Mouse (Mus musculus) CH12.LX (cell line): ENCODE results near the gene 1110032A03Rik. TPM values are rescaled to one million over a fixed set of nuclear protein-coding genes. Genes with fewer than 3 reads are reported as not detected.

Experiments used
- DNase-seq: peaks from one replicate; pipeline ENCODE4 v3.0.0-alpha.2; 2013; ENCODE audit errors: extremely low read depth
- H3K27ac ChIP-seq: 2 replicates; pipeline ENCODE4 v1.5.1; 2012; ENCODE audit warnings: low read depth, mild to moderate bottlenecking, control low read depth, moderate library complexity; ENCODE audit not compliant: insufficient read depth
- H3K27me3 ChIP-seq: replicated peaks from 2 replicates; pipeline ENCODE3; 2012; ENCODE audit warnings: inconsistent platforms
- H3K36me3 ChIP-seq, 2 experiments: replicated peaks in 1 of 2; 2 replicates each; pipeline versions ENCODE3 to v1.6.1; 2012; ENCODE audit warnings: inconsistent platforms in 1 of 2, low read length in 1 of 2, mild to moderate bottlenecking in 1 of 2, mixed read lengths in 1 of 2, moderate library complexity in 1 of 2; ENCODE audit not compliant: control insufficient read depth in 1 of 2, insufficient read depth in 1 of 2
- H3K4me1 ChIP-seq, 2 experiments: 2 replicates each; pipeline ENCODE4 v1.6.1; 2012; ENCODE audit warnings: inconsistent platforms in 1 of 2, moderate library complexity in 1 of 2; ENCODE audit not compliant: insufficient read depth in 2 of 2, control insufficient read depth in 1 of 2
- H3K4me2 ChIP-seq: 2 replicates; pipeline ENCODE4 v1.6.1; 2012; ENCODE audit warnings: low read depth, mild to moderate bottlenecking, control low read depth; ENCODE audit not compliant: poor library complexity, insufficient read depth, severe bottlenecking
- H3K4me3 ChIP-seq, 3 experiments: fragments of 150-350 bp in 1 of 3; sonication (generic) in 1 of 3; replicated peaks in 1 of 3; 2 replicates each; pipeline versions ENCODE3 to v1.5.1; 2011 to 2012; ENCODE audit warnings: low read depth in 2 of 3, low read length in 2 of 3, mild to moderate bottlenecking in 2 of 3, moderate library complexity in 2 of 3, control low read depth in 1 of 3, improper control_type of control experiment in 1 of 3, inconsistent platforms in 1 of 3, mixed read lengths in 1 of 3; ENCODE audit not compliant: poor library complexity in 1 of 3
- H3K79me2 ChIP-seq: replicated peaks from 2 replicates; pipeline ENCODE4 v1.6.1; 2012; ENCODE audit warnings: mild to moderate bottlenecking, moderate library complexity; ENCODE audit not compliant: control insufficient read depth, poor library complexity, insufficient read depth, severe bottlenecking; ENCODE audit errors: extremely low read depth
- H3K9ac ChIP-seq: 2 replicates; pipeline ENCODE4 v1.6.1; 2012; ENCODE audit warnings: low read depth, mild to moderate bottlenecking, control low read depth, moderate library complexity; ENCODE audit not compliant: insufficient read depth
- H3K9me3 ChIP-seq: replicated peaks from 2 replicates; pipeline ENCODE3; 2012; ENCODE audit warnings: low read length, inconsistent platforms, mixed read lengths
- CHD1 ChIP-seq: IDR thresholded peaks from 2 replicates; pipeline ENCODE4 v1.6.1; 2012; ENCODE audit warnings: low read depth, low read length, improper control_type of control experiment, inconsistent platforms
- CHD2 ChIP-seq: IDR thresholded peaks from 2 replicates; pipeline ENCODE4 v1.6.1; 2011; ENCODE audit warnings: low read length, improper control_type of control experiment
- ELF1 ChIP-seq: IDR thresholded peaks from 2 replicates; pipeline ENCODE4 v1.6.1; 2014; ENCODE audit warnings: low read depth, mild to moderate bottlenecking, inconsistent platforms, low read length, improper control_type of control experiment
- EP300 ChIP-seq: IDR thresholded peaks from 2 replicates; pipeline ENCODE4 v1.6.1; 2011; ENCODE audit warnings: low read length, improper control_type of control experiment
- ETS1 ChIP-seq: conservative IDR thresholded peaks from 2 replicates; pipeline ENCODE4 v1.6.1; 2012; ENCODE audit warnings: low read depth, mild to moderate bottlenecking, inconsistent platforms, low read length, improper control_type of control experiment, moderate library complexity
- GABPA ChIP-seq: IDR thresholded peaks from 2 replicates; pipeline ENCODE4 v1.6.1; 2012; ENCODE audit warnings: low read depth, low read length, improper control_type of control experiment, inconsistent platforms; ENCODE audit not compliant: insufficient replicate concordance
- HCFC1 ChIP-seq: IDR thresholded peaks from 2 replicates; pipeline ENCODE4 v1.6.1; 2012; ENCODE audit warnings: low read depth, mild to moderate bottlenecking, inconsistent platforms, low read length, improper control_type of control experiment
- IRF4 ChIP-seq: IDR thresholded peaks from 2 replicates; pipeline ENCODE4 v1.6.1; 2014; ENCODE audit warnings: low read depth, mild to moderate bottlenecking, inconsistent platforms, low read length, improper control_type of control experiment
- JUN ChIP-seq: IDR thresholded peaks from 2 replicates; pipeline ENCODE4 v1.6.1; 2011; ENCODE audit warnings: low read depth, mild to moderate bottlenecking, low read length, improper control_type of control experiment, moderate library complexity; ENCODE audit not compliant: insufficient read depth
- KAT2A ChIP-seq: IDR thresholded peaks from 2 replicates; pipeline ENCODE4 v1.6.1; 2012; ENCODE audit warnings: low read length, improper control_type of control experiment, inconsistent platforms; ENCODE audit not compliant: insufficient replicate concordance
- MAFK ChIP-seq: IDR thresholded peaks from 2 replicates; pipeline ENCODE4 v1.6.1; 2011; ENCODE audit warnings: low read length, improper control_type of control experiment; ENCODE audit not compliant: insufficient replicate concordance
- MAX ChIP-seq: IDR thresholded peaks from 2 replicates; pipeline ENCODE4 v1.6.1; 2011; ENCODE audit warnings: low read length, improper control_type of control experiment
- MXI1 ChIP-seq: IDR thresholded peaks from 2 replicates; pipeline ENCODE4 v1.6.1; 2011; ENCODE audit warnings: mild to moderate bottlenecking, low read depth, low read length, improper control_type of control experiment
- NELFE ChIP-seq: IDR thresholded peaks from 2 replicates; pipeline ENCODE4 v1.6.1; 2011; ENCODE audit warnings: low read depth, low read length, improper control_type of control experiment
- POLR2A ChIP-seq: IDR thresholded peaks from 2 replicates; pipeline ENCODE4 v1.6.1; 2011; ENCODE audit warnings: low read depth, mild to moderate bottlenecking, improper control_type of control experiment, low read length
- RCOR1 ChIP-seq: conservative IDR thresholded peaks from 2 replicates; pipeline ENCODE4 v1.6.1; 2012; ENCODE audit warnings: low read depth, mild to moderate bottlenecking, inconsistent platforms, low read length, improper control_type of control experiment
- SIN3A ChIP-seq: IDR thresholded peaks from 2 replicates; pipeline ENCODE4 v1.6.1; 2012; ENCODE audit warnings: low read length, improper control_type of control experiment, inconsistent platforms
- SMC3 ChIP-seq: IDR thresholded peaks from 2 replicates; pipeline ENCODE4 v1.6.1; 2011; ENCODE audit warnings: low read depth, low read length, improper control_type of control experiment
- TBP ChIP-seq: conservative IDR thresholded peaks from 2 replicates; pipeline ENCODE4 v1.6.1; 2011; ENCODE audit warnings: low read depth, low read length, improper control_type of control experiment
- TCF12 ChIP-seq: IDR thresholded peaks from 2 replicates; pipeline ENCODE4 v1.6.1; 2014; ENCODE audit warnings: low read depth, mild to moderate bottlenecking, inconsistent platforms, low read length, improper control_type of control experiment
- USF1 ChIP-seq: IDR thresholded peaks from 2 replicates; pipeline ENCODE4 v1.6.1; 2014; ENCODE audit warnings: low read depth, mild to moderate bottlenecking, inconsistent platforms, low read length, improper control_type of control experiment
- USF2 ChIP-seq: conservative IDR thresholded peaks from 2 replicates; pipeline ENCODE4 v1.6.1; 2011; ENCODE audit warnings: low read depth, low read length, improper control_type of control experiment
- ZMIZ1 ChIP-seq: IDR thresholded peaks from 2 replicates; pipeline ENCODE4 v1.6.1; 2012; ENCODE audit warnings: low read depth, mild to moderate bottlenecking, inconsistent platforms, low read length, improper control_type of control experiment
- dilution Hi-C: fragments of 300-500 bp; cut with MboI; formaldehyde crosslinking; loops from 2 replicates; pipeline ENCODE4 v1.14.3; 2020; ENCODE audit warnings: low sequenced_read_pairs; ENCODE audit not compliant: extremely low pct_unique_long_range_greater_than_20kb, extremely low pct_ligation_motif_present
- in situ Hi-C: fragments of 300-500 bp; cut with MboI; formaldehyde crosslinking; loops from 3 replicates; pipeline ENCODE4 v1.14.3; 2019; ENCODE audit warnings: low sequenced_read_pairs, low pct_ligation_motif_present, low pct_unique_long_range_greater_than_20kb, mixed read lengths
- polyA plus RNA-seq: library from polyadenylated mRNA; unstranded; fragments of >175 nt; gene quantifications from 2 replicates; pipeline ENCODE4 v1.2.1, GENCODE M21; 2012; ENCODE audit warnings: low read depth; ENCODE audit not compliant: insufficient read length
- total RNA-seq, 2 experiments: library from RNA; depleted of rRNA; stranded (reverse); fragments of 300-350 nt in 1 of 2; fragments of >200 nt in 1 of 2; gene quantifications; 2 replicates each; pipeline ENCODE4 v1.2.3; 2012 to 2014

Gene 1110032A03Rik
- total and polyA plus RNA-seq, 3 experiments, result 7.7 to 11.3 (median 9.0) TPM

DNA sequence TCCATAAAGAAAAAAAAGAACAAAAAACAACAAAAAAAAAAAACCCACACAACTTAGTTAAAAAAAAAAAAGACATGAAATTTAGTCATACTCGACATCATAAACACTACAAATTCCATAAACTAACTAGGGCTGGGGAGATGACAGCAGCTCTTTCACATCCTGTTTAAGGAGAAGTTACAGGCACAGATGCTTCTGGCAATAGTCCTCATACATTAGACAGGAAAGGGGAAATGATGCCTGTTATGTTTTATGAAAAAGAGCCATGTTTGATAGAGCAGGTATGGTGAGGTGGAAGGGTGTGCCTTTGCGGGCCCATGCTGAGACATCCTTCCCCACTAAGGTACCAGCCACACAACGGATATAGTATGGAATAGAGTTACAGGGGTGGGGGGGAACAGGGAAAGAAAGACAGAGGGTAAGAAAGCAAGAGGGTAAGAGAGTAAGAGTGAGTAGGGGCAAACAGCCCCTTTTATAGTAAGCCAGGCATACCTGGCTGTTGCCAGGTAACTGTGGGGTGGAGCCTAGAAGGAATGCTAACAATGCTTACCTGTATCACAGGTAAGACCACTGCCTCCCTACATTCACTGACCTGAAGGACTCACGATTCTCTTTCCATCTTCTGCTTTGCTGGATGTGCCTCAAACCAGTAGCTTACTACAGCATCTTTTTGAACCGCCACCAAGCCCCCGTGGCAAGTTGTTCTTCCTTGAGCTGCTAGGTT is 13.6 kb downstream of the 1110032A03Rik start:
- H3K27ac ChIP-seq, result no peak overlapping the region
- dilution Hi-C loops, result no loop called here
- H3K4me3 ChIP-seq, result no peak overlapping the region
- no peaks in the 10 kb centered on the region for H3K9me3 ChIP-seq
- no peak overlapping the region for H3K4me2 ChIP-seq
- peaks cover 0 to 8% of the 10 kb centered on the region in 2 experiments for H3K36me3 ChIP-seq
- TF ChIP-seq CHD2, result no peak
- no peak for TF ChIP-seq RCOR1
- no peak for TF ChIP-seq IRF4
- TF ChIP-seq, all 38 proteins: peak for 0
- H3K79me2 ChIP-seq, result no peaks in the 10 kb centered on the region
- H3K27me3 ChIP-seq, result peaks cover 2% of the 10 kb centered on the region
- in situ Hi-C loops, result no loop called here
- H3K4me1 ChIP-seq, result peaks cover 0 to 8% of the 10 kb centered on the region in 2 experiments; a peak in 2 of 4 replicates
- H3K9ac ChIP-seq, result no peak overlapping the region
- no peak for DNase-seq

DNA sequence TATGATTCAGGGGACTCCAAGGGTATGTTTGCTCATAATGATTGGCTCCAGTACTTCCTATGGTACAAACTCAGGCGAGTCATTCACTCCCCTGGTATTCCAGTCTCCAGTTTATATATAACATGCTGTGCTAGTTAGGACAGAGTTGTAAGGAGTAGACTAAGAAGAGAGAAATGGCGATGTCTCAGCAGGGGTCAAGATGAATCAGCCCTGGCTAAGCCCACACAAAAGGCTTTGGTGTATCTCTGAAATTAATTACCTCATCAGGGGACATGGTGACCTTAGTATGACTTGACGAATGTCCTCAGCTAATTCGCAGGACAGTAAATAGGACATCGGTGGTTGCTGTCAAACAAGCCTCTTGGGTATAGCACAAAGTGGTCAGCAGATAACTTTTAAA is 18.6 kb downstream of the 1110032A03Rik start:
- H3K9me3 ChIP-seq, result no peaks in the 10 kb centered on the region
- TF ChIP-seq ETS1, result no peak
- no peak for TF ChIP-seq MXI1
- no peak for TF ChIP-seq KAT2A
- no peak for TF ChIP-seq SIN3A
- no peak for TF ChIP-seq MAFK
- no peak for TF ChIP-seq ZMIZ1
- TF ChIP-seq GABPA, result no peak
- no peak overlapping the region for H3K4me3 ChIP-seq
- dilution Hi-C loops (no loop called here), in situ Hi-C loops (no loop called here)
- peaks cover 0 to 5% of the 10 kb centered on the region in 2 experiments; a peak in 1 of 4 replicates for H3K4me1 ChIP-seq
- no peaks in the 10 kb centered on the region for H3K79me2 ChIP-seq
- no peak overlapping the region for H3K9ac ChIP-seq
- H3K27me3 ChIP-seq, result peaks cover 18% of the 10 kb centered on the region
- no peaks in the 10 kb centered on the region for H3K36me3 ChIP-seq
- H3K4me2 ChIP-seq, result no peak overlapping the region
- no peak for DNase-seq
- H3K27ac ChIP-seq, result no peak overlapping the region

DNA sequence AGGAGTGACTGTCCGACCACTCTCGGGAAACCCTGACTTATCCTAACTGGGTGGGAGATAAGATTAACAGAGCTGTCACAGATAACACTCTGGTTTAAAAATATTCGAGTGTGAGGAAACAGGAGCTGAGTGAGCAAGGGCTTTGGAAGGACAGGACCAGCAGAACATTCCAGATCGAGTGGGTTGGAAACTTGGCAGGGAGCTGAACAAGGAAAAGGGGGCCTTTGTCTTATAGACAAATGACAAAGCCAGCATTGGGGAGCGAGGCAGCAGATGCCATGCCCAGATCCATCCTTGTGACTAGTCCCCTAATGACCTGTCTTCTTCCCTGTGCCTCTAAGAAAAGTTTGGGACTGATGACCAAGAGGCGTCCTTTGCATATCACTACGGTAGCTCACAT is 21.4 kb downstream of the 1110032A03Rik start:
- no peak for DNase-seq
- peaks cover 0 to 5% of the 10 kb centered on the region in 2 experiments; a peak in 1 of 4 replicates for H3K4me1 ChIP-seq
- H3K9me3 ChIP-seq, result no peaks in the 10 kb centered on the region
- no peaks in the 10 kb centered on the region for H3K79me2 ChIP-seq
- no peak overlapping the region for H3K9ac ChIP-seq
- H3K27me3 ChIP-seq, result peaks cover 20% of the 10 kb centered on the region
- no peak overlapping the region for H3K4me2 ChIP-seq
- no peak for TF ChIP-seq USF2
- TF ChIP-seq ETS1, result no peak
- no peak for TF ChIP-seq CHD1
- TF ChIP-seq MXI1, result no peak
- no peak for TF ChIP-seq GABPA
- no peak for TF ChIP-seq TCF12
- no peak for TF ChIP-seq IRF4
- TF ChIP-seq ELF1, result no peak
- no peak for TF ChIP-seq JUN
- TF ChIP-seq TBP, result no peak
- no peak for TF ChIP-seq USF1
- no peak for TF ChIP-seq MAX
- TF ChIP-seq POLR2A, result no peak
- TF ChIP-seq HCFC1, result no peak
- TF ChIP-seq EP300, result no peak
- TF ChIP-seq RCOR1, result no peak
- TF ChIP-seq NELFE, result no peak
- TF ChIP-seq SMC3, result no peak
- dilution Hi-C loops, result no loop called here
- H3K36me3 ChIP-seq, result no peaks in the 10 kb centered on the region
- H3K27ac ChIP-seq, result no peak overlapping the region
- no peak overlapping the region for H3K4me3 ChIP-seq
- in situ Hi-C loops, result no loop called here
